Mouse (Mus musculus) layer of hippocampus, adult 9-11 months (tissue): Measurements from ENCODE around the gene Cyp8b1.
A peak's percentile ranks its signal among the peaks of the same experiment; 100 is the strongest.

Experiments
- DNase-seq: peaks from one replicate; pipeline ENCODE4 v3.0.0; 2022

The Cyp8b1 gene

DNA sequence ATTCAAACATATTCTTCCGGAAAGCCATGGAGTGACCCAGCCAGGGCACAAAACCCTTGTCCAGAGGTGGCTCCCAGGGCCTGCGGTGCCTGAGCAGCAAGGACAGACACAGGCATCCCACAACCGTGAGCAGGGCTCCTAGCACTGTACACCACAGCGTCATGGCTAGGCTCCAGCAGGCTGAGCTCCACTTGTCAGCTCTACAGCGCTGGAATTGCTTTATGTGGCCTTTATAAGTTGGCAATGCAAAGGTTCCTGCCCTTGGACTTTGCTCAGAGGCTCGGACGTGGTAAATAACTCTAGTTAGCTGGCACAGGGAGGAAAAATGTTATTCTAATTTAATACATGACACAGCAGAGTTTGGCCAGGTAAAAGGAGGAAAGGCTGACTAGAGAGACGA lies at the start of gene Cyp8b1:
Gene Cyp8b1 (minus strand): TSS at position 204 of the 400 bp plus-strand sequence.
- DNase-seq = no peak

DNA sequence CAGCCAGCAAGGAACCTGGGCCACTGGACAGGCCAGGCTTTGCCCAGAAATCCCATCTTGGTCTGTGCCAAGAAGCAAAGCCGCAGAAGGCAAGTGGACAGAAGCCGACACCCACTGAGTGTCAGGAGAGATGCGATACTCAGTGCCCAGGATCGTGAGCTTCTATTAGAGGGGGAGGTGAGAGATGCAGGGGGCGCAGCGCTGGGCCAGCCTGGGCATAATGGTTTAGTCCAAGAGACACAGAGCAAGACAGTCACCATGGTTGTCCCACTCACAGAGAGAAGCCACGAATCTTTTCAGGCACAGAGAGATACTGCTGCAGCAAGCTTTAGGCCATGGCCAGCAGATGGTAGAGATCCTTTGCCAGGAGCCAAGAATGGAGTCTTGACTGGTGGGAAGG lies 48.8 kb upstream of the Cyp8b1 start:
- no peak for DNase-seq

DNA sequence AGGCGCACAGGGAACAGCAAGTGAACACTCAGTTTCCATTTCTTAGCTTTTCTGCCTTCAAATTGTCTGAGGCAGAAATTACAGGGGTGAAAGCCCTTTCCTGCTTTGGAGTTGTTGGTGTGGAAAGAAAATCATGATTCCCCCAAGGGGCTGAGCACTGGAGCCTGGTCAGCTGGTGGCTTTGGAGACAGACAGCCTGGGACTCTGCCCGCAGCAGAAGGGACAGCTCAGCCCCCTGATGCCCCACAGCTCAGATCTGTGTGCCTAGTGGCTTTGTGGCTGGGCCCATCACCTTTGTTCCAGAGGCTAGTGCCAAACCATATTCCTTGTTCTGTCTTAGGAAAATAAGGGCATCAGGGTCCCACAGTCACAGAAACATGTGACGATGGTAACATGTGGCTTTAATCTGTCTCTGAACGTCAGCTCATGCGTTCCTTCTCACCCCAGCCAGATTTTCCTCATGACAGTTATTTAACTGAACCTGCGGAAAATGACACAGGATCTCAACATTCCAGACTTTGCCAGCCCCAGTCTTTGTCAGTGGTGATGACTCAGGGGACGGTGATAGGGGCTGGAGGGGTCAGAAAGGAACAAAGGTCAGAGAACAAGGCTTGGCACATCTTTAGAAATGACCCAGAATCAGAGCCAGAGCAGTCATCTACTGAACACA lies 44.0 kb upstream of the Cyp8b1 start:
- no peak for DNase-seq

DNA sequence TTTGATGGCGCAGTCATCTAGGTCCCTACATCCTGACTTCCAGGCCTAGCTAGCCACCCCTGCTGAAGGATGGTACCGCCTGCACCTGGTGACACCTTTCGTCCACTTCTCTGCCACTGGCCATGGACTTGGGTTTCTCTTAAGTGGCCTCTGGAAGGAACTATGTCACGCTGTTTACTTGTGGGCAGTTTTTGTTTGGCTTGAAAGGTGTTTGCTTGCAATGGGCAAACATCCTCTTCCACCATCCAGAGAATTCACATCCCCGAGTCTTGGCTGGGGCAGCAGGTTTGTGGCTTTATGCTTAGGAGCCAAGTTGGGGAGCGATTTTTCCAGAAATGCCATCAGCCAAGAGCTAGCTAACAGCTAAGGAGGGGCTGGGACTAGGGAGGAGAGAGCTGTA lies 36.5 kb upstream of the Cyp8b1 start:
- no peak for DNase-seq

DNA sequence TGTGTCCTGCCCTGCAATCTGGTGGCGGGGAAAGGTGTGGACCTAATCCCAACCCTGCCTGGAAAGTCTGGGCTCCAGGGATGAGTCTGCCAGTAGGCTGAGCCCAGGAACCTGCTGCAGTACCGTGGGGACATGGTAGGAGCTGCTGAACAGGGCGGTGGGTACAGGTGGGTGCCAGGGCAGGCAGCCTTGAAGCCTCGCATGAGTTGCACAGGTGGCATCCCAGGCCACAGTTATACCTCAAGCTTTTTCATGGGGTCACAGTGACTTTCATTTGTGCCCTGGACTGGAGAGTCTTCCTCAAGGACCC lies 35.0 kb upstream of the Cyp8b1 start:
- no peak for DNase-seq

DNA sequence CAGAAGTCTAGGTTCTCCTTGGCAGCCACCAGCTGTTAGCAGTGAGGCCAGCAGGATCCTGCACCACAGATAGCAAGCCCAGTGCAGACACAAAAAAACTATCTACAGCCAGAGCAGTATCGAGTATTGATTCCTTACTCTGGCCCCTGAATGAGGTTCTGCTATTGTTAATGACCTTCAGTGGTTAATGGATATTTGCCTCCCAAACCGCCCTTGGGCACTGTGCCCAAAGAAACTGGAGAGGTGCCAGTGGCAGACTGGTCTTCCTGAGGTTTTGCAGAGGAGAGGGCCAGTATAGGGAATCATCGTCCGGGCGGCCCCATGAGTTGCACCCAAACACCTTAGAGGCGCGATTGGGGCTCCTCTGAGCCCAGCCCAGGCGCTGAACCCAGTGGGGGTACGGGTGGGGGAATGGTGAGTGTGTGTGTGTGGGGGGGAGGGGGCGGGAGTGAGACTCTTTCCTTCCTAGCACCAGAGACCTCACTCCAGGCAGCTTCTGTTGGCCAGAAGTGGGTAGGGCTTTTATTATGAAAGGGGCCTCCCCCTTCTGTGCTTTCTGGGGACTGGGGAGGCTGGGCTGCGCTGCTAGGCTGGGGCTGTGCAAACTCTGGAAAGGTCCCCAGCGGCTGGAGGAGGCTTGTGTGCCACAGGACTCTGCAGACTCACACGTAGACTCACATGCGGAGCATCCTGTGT lies 34.5 kb upstream of the Cyp8b1 start, which contains the start of gene Fam198a:
Gene Fam198a (plus strand): TSS at position 571 of the 696 bp plus-strand sequence.
- no peak for DNase-seq

DNA sequence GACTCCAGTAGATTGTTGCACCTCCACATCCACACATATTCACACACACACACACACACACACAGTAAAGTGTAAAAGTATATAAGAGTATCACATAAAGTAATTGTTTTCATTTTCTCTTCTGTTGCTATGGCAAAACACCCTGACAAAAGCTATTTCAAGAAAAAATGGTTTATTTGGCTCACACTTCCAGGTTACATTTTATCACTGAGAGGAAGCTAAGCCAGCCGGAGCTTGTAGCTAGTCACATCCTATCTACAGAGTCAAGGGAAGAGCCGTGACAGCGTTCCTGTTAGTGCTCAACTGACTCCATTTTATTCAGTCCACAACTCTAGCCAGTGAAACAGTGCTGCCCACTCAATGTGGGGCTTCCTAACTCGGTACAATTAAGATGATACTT lies 32.3 kb upstream of the Cyp8b1 start:
- DNase-seq = no peak

DNA sequence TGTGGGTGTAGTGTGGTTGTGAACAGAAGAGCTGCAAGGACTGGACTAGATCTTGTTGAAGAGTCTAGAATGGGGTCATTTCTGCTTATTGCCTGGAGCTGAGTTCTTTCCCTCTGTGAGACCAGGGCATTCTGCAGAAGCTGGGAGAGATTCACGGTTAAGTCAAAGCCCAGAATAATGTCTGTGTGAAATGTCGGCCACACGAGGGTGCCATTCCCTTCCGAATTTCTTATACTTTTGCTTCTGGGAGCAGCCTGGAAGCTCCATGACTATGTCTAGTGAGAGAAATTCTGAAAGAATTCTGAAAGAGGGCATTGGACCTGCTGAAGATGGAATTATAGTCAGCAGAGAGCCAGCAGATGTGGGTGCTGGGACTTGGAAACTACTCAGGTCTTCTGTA lies 31.7 kb upstream of the Cyp8b1 start:
- no peak for DNase-seq

DNA sequence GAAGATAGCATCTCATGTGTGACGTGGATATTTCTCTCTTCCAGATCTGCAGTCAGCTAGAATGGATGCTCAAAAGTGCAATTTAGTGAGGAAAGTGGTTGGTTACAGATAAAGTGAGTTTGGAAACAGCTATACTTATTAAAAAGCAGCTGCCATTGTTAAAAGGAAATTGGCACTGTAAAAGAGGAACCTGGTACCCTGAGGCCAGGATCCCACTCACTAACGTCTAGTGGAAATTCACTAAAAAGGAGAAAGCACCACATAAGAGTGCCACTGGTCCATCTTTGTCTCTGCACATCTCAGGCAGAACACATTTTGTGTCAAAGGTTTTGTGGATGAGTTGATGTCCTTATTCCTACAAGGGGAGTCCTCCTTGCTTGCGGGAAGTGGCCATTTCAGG lies 27.5 kb upstream of the Cyp8b1 start:
- no peak for DNase-seq

DNA sequence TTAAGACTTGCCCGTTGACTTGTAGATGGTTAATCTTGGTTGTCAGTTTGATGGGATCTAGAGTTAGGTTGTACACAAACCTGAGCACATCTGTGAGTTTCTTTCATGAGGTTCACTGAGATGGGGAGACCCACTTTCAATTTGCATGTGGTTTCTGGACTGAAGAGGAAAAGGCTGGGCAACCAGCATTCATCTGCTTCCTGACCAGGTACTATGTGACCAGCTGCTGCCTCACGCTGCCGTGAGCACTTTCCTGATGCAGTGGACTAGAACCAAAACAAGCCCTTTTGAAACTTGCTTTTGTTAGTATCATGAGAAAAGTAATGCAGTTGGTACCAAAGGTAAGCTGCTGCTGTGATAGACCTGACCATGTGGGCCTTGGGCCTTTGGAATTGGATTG lies 26.9 kb upstream of the Cyp8b1 start:
- no peak for DNase-seq

DNA sequence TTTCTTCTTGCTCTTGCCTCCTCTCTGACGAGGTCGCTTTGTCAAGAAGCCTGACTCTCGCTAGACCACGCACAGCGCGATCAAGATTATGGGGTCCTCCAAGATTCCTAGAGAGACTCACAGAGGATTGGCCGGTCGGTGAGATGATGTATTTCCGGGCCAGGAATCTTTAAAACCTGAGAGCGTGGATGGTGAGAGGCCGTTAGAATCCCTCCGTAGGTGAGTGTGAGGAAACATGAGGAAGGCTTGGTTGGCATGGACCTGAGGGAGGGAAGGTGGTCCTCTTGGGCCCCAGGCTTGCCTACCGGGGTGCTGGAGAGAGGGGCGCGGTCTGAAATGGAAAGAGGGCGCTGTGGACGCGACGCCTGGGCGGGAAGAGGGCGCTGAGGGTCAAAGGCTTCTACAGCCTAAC lies 21.8 kb upstream of the Cyp8b1 start:
- no peak for DNase-seq

DNA sequence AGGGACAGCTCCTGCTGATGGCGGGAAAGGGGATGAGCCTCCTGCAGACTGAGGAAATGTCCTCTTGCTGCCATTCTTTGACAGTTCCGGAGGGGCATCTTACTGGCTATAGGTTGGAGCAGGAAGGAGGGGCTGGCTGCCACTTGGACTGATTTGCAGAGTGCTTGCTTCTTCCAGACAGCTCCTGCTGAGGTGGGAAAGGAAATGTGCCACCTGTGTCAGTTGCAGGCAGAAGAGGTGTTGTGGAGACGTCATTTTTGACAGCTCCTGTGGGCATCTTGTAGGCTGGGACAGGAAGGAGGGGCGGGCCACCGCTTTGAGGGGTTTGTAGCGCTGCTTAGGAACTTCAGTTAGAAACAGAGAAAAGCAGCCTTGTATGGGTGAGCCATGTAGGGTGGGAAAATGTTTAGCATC lies 21.4 kb upstream of the Cyp8b1 start:
- no peak for DNase-seq

DNA sequence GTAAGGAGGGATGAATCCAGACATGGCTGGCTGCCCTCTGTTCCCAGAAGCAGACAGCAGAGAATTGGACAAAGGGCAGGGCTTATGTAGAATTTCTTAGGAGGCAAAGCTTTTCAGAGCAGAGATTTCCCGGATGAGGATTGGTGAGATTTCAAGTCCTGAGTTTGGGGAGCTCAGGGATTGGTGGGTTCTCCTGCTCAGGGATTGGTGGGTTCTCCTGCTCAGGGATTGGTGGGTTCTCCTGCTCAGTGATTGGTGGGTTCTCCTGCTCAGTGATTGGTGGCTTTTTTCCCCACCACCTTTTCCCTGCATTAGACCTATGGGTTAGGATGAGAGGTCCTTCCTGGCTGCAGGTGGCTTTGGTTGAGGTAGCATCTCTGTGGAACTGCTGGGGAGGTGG lies 20.8 kb upstream of the Cyp8b1 start:
- no peak for DNase-seq

DNA sequence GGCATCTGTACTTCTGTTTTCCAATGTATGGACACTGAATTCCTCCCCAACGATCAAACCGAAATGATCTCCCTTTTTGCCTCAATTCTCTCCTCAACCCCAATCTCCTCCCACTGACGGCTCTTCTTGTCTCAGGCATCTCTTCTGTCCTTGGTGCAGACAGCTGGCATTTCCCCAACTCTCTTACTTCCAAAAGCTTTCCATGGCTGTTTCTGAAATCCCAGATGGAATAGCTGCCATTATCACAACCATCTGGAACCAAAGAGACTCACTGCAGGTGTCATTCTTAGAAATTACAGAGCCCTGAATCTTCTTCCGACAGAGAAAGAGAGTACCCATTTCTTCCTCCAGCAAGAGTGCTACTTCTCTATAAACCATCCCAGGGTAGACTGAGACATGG lies 18.8 kb upstream of the Cyp8b1 start:
- no peak for DNase-seq

DNA sequence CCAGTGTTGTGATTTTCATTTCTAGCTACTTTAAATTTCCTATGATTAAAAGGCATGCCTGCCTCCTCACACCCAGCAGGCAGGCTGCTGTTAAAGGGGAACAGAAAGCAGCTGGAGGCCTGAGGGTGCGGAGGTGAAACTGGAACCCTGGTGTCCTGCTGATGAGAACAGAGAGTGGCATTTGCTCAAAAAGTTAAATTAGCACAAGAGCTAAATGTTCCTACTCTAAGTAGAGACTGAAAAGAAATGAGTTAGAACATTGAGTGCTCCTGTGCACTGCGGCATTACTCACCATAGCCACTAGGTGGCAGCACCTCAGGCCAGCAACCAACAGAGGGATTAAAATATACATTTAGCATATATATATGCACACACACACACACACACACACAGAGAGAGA lies 12.4 kb upstream of the Cyp8b1 start:
- peak; percentile 51 for DNase-seq

DNA sequence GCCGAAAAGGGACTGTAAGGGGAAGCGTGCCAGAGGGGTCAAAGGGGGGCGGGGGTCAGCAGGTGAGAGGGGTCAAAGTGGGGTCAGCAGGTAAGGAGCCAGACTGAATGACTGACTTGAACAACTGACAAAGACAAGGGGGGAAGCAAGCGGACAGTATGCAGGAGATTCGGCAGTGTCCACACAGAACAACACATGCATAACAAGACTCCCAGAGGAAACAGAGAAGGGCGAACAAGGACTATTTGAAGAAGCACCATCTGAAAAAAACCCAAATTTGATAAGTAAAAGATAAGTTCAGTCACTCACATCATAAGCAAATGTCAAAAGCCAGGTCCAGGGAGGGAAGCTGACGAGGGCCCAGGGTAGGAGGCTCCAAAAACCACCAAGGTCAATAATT lies 11.6 kb upstream of the Cyp8b1 start:
- DNase-seq = no peak

DNA sequence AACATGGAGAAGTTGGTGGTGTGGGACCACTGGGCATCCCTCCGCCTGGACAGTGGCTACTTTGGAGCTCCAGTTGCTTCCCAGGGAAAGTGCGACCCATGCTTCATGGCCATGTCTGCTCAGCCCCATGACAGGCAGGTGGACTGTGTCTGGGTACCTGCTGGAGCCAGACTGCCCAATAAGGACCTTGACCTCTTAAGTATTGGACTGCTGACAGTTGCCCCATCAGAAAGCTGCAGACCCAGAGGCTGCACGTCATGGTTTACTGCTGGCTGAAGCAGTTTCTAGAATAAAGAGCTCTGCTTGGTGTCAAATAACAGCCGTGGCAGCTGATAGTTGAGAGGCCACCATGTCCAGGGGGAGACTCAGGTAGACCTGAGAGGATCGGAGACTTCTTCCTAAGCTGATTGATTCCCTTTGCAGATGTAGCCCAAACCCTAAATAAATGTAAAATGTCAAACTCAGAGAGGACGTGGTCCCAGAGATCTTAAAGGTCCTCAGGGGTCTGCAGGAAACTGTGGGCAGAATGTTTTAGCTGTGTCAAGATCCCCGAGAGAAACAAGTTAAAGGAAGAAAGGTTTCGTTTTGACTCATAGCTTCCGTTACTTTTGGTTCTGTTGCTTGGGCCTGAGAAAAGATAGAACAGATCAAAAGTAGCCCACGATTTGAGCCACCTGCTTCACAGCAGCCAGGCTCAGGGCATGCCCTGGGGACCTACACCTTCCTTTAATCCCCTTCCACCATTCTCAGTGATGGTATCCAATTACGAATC lies 10.7 kb upstream of the Cyp8b1 start:
- no peak for DNase-seq

DNA sequence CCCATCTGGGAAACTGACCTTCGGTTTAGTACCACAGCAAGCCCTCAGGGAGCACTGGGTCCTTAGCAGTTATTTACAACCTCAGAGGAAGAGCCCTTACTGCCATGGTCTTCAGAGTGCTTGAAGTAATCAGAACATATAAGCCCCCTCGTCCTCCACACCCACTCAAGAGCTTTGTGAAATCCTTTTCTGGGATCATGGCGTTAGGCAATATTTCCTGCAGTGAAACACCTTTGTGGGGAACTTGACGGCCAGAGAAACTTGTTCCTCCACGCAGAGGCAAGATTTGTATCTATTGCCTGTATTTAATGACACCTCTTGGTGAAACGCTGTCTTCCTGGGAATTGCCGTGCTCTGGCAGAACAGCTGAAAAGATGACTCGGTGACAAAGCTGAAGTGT lies 9.9 kb upstream of the Cyp8b1 start:
- no peak for DNase-seq

DNA sequence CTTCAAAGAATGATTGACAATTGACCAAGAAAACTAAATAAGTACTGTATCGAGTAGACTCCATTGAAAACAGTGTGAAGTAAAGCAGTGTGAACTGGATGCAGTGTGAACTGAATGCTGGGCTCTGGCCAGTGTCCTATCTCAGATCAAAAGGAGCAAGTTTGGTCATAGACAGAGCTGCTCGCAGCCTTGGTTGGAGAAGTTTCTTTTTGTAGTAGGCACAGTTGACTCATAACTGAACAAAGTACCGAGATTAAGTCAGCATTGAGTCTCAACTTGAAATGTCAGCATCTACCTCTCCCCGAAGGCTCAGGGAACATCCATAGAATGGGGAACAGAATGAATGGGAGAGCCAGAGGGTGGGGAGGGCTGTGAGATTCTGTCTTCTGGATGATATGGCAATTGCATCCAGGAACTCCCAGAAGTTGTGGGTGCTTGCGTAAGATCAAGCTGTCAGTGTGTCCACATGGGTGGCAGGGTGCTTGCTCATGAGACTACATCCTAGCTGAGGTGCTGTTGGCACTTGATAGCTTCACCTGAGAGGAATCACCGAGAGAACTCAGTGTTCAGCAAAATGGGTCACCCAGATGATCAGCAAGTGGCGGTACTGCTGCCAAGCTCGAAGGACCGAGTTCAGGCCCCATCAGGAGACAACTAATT lies 8.9 kb upstream of the Cyp8b1 start:
- no peak for DNase-seq

DNA sequence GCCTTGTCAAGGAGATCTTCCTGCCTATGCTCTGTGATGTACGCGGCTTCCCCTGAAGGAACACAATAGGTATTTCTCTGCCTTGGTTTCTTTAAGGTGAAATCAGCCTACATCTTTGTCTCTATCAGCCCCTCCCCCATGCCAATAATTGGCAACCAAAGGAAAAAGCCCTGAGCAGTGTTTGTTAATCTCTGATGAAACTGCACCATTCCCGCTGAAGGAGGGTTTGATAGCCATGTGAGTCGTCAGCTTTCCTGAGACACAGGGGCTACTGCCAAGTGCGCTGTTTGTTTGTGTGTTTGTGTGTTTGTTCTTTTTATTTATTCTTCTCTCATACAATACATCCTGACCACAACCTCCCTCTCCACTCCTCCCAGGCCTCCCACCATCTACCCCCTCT lies 7.8 kb upstream of the Cyp8b1 start:
- DNase-seq = no peak

DNA sequence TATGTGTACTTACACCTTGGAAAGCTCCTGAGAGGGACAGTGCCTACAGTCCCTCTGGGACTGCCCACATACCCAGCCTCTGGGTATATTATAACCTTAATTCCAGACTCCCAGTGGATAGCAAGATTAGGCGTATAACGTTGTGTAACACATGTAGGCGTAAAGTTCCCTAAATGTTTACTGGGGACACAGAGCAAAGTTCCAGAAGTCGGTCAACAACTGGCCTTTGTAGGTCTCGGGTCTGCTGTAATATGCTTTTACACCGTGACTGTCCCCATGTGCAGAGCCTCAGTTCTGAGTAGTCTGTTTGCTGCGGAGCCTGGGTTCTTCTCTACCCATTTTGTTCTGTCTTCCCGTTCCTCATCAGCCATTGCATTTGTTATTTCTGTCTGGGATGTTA lies 7.3 kb upstream of the Cyp8b1 start:
- DNase-seq = no peak

DNA sequence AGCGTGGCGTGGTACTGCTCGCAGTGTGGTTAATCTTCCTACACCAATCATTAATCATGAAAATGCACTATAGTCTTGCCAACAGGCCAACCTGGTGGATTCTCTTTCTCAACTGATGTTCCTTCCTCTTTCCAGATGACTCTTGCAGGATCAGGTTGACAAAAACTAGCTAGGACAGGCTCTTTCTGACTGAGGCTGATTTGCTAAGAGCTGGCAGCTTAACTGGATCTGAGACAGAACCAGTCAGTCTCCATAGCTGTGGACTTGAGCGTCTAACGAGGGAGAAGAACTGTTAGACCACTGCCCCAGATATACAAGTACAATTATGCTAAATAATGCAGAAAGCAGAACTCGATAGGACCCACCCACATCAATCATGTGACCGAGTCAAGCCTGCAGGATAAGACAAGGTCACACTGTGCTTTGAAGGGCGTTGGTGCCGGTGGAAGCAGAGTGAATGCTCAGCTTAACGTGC lies 3.0 kb upstream of the Cyp8b1 start:
- DNase-seq = no peak

DNA sequence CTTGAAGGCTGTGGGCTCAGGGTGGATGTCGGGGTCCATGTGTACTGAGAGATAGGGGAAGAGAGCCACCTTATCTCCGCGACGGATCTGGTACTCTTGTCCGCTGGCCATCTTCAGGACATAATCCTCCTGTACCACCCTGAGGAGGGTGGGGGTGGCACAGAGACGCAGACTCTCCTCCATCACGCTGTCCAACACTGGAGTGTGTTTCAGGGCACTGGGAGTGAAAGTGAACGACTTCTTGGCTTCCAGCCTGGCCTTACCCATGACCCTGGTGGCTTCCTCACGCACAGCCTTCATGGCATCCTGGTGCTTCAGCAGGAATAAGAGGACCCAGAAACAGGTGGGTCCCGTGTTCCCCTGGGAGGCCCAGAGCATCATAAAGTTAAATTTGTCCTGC lies 1.0 kb downstream of the Cyp8b1 start:
- no peak for DNase-seq
